Mouse (Mus musculus) stomach, embryonic 14.5 days (tissue): ENCODE data around the gene Nhlrc2. TPM values are rescaled to one million over a fixed set of nuclear protein-coding genes. Genes with fewer than 3 reads are reported as not detected.

Experiments
- ATAC-seq: fragments of 200-750 bp; cut with Nextera tagmentation; 2 replicates; pipeline ENCODE4 v1.8.0; 2017; ENCODE audit warnings: low read depth, moderate TSS enrichment; ENCODE audit not compliant: insufficient number of reproducible peaks, insufficient read depth, low FRiP score
- H3K27ac ChIP-seq: fragments of 300-500 bp; sonication (generic); 2 replicates; pipeline ENCODE4 v1.5.1; 2014; ENCODE audit warnings: mild to moderate bottlenecking, low read length, moderate library complexity, mixed read lengths
- H3K27me3 ChIP-seq: fragments of 300-500 bp; sonication (generic); 2 replicates; pipeline ENCODE4 v1.6.1; 2014; ENCODE audit warnings: low read length, control low read depth, mixed read lengths; ENCODE audit not compliant: control insufficient read depth, insufficient read depth
- H3K36me3 ChIP-seq: fragments of 300-500 bp; sonication (generic); 2 replicates; pipeline ENCODE4 v1.6.1; 2014; ENCODE audit warnings: mild to moderate bottlenecking, control low read depth, low read length, moderate library complexity, mixed read lengths; ENCODE audit not compliant: control insufficient read depth, insufficient read depth
- H3K4me1 ChIP-seq: fragments of 300-500 bp; sonication (generic); 2 replicates; pipeline ENCODE4 v1.6.1; 2014; ENCODE audit warnings: low read length, control low read depth, mixed read lengths; ENCODE audit not compliant: control insufficient read depth, insufficient read depth
- H3K4me2 ChIP-seq: fragments of 300-500 bp; sonication (generic); replicated peaks from 2 replicates; pipeline ENCODE4 v1.6.1; 2014; ENCODE audit warnings: low read depth, low read length, control low read depth
- H3K4me3 ChIP-seq: fragments of 300-500 bp; sonication (generic); 2 replicates; pipeline ENCODE4 v1.5.1; 2014; ENCODE audit warnings: low read depth, low read length, control low read depth
- H3K9ac ChIP-seq: fragments of 300-500 bp; sonication (generic); replicated peaks from 2 replicates; pipeline ENCODE4 v1.6.1; 2014; ENCODE audit warnings: low read depth, mild to moderate bottlenecking, control low read depth, low read length, moderate library complexity, mixed read lengths
- H3K9me3 ChIP-seq: fragments of 300-500 bp; sonication (generic); 2 replicates; pipeline ENCODE4 v1.6.1; 2016; ENCODE audit warnings: low read depth, low read length, control low read depth; ENCODE audit not compliant: control insufficient read depth
- WGBS: fragments of 180-500 bp; shearing (Covaris S2); extraction: QIAGEN DNeasy Blood & Tissue Kit; methylation state at CpG from one replicate; pipeline ENCODE4 v1.1.7; 2014; 5-methylcytosine and 5-hydroxymethylcytosine counted together
- polyA plus RNA-seq: library from polyadenylated mRNA; unstranded; fragments of >200 nt; fragmentation: Nextera tagmentation; extraction: Ambion mirVana; gene quantifications from 2 replicates; pipeline ENCODE4 v1.2.1, GENCODE M21; 2014

Gene Nhlrc2
- polyA plus RNA-seq, 1 experiment from 2014 or later, result 20.9 TPM

- no peak overlapping the region for H3K27ac ChIP-seq
- H3K36me3 ChIP-seq, result no peaks in the 10 kb centered on the region
- H3K4me1 ChIP-seq, result 0 out of 2 replicates have a peak, but pooled peaks cover 9% of the 10 kb centered on the region
- no peak overlapping the region for H3K4me2 ChIP-seq
- WGBS, result 70% methylated on average over 5 of the region's 5 CpGs
- H3K4me3 ChIP-seq, result no peak overlapping the region
- ATAC-seq, result no peak
- no peaks in the 10 kb centered on the region for H3K9me3 ChIP-seq
- H3K9ac ChIP-seq, result no peak overlapping the region
- no peaks in the 10 kb centered on the region for H3K27me3 ChIP-seq
Observed at GRCm38 (mm10) chr19:56614131-56614530, 66.1 kb downstream of the Nhlrc2 start.

- no peaks in the 10 kb centered on the region for H3K9me3 ChIP-seq
- H3K27me3 ChIP-seq, result no peaks in the 10 kb centered on the region
- 0 out of 2 replicates have a peak, but pooled peaks cover 9% of the 10 kb centered on the region for H3K4me1 ChIP-seq
- no peak overlapping the region for H3K4me2 ChIP-seq
- 51% methylated on average over 9 of the region's 9 CpGs for WGBS
- no peaks in the 10 kb centered on the region for H3K36me3 ChIP-seq
- no peak overlapping the region for H3K27ac ChIP-seq
- no peak overlapping the region for H3K4me3 ChIP-seq
- no peak overlapping the region for H3K9ac ChIP-seq
- no peak for ATAC-seq
Observed at GRCm38 (mm10) chr19:56618845-56619244, 70.8 kb downstream of the Nhlrc2 start.

- ATAC-seq, result no peak
- H3K9ac ChIP-seq, result no peak overlapping the region
- H3K27ac ChIP-seq, result no peak overlapping the region
- WGBS, result 61% methylated on average over 4 of the region's 4 CpGs
- 0 out of 2 replicates have a peak, but pooled peaks cover 9% of the 10 kb centered on the region for H3K4me1 ChIP-seq
- H3K4me2 ChIP-seq, result no peak overlapping the region
- H3K4me3 ChIP-seq, result no peak overlapping the region
- H3K27me3 ChIP-seq, result no peaks in the 10 kb centered on the region
- H3K36me3 ChIP-seq, result no peaks in the 10 kb centered on the region
- H3K9me3 ChIP-seq, result no peaks in the 10 kb centered on the region
Observed at GRCm38 (mm10) chr19:56619546-56619945, 71.5 kb downstream of the Nhlrc2 start.

- Histone ChIP-seq H3K4me2 (no peak overlapping the region), H3K9me3 (no peaks in the 10 kb centered on the region), H3K36me3 (no peaks in the 10 kb centered on the region), H3K9ac (no peak overlapping the region), H3K27ac (no peak overlapping the region), H3K4me3 (no peak overlapping the region), H3K27me3 (no peaks in the 10 kb centered on the region), H3K4me1 (0 out of 2 replicates have a peak, but pooled peaks cover 9% of the 10 kb centered on the region)
- no peak for ATAC-seq
- WGBS, result 89% methylated on average over 7 of the region's 7 CpGs
Observed at GRCm38 (mm10) chr19:56621876-56622275, 73.8 kb downstream of the Nhlrc2 start.

- Histone ChIP-seq H3K9me3 (no peaks in the 10 kb centered on the region), H3K27me3 (no peaks in the 10 kb centered on the region), H3K27ac (no peak overlapping the region), H3K4me2 (no peak overlapping the region), H3K36me3 (no peaks in the 10 kb centered on the region), H3K4me1 (peaks cover 7% of the 10 kb centered on the region; the same call in 1 of the 2 replicates), H3K4me3 (no peak overlapping the region), H3K9ac (no peak overlapping the region)
- no peak for ATAC-seq
- 74% methylated on average over 10 of the region's 10 CpGs for WGBS
Observed at GRCm38 (mm10) chr19:56627881-56628472, 79.9 kb downstream of the Nhlrc2 start.

- Histone ChIP-seq H3K27ac (no peak overlapping the region), H3K9me3 (no peaks in the 10 kb centered on the region), H3K36me3 (no peaks in the 10 kb centered on the region), H3K4me1 (peaks cover 7% of the 10 kb centered on the region; the same call in 1 of the 2 replicates), H3K4me3 (no peak overlapping the region), H3K4me2 (no peak overlapping the region), H3K9ac (no peak overlapping the region), H3K27me3 (no peaks in the 10 kb centered on the region)
- no peak for ATAC-seq
- 82% methylated on average over 6 of the region's 6 CpGs for WGBS
Observed at GRCm38 (mm10) chr19:56629647-56630046, 81.6 kb downstream of the Nhlrc2 start.

- WGBS, result 65% methylated on average over 4 of the region's 4 CpGs
- peak overlapping the region; percentile 61; the same call in 1 of the 2 replicates for H3K27ac ChIP-seq
- no peak for ATAC-seq
Observed at GRCm38 (mm10) chr19:56631017-56631416, 83.0 kb downstream of the Nhlrc2 start.

GRCm38 (mm10) chr19:56631451-56631901, 83.4 kb downstream of the Nhlrc2 start:
- Histone ChIP-seq H3K27me3 (no peaks in the 10 kb centered on the region), H3K36me3 (no peaks in the 10 kb centered on the region), H3K4me2 (no peak overlapping the region), H3K9ac (no peak overlapping the region), H3K9me3 (no peaks in the 10 kb centered on the region), H3K4me1 (peaks cover 7% of the 10 kb centered on the region; the same call in 1 of the 2 replicates), H3K27ac (peak overlapping the region; percentile 61; the same call in 1 of the 2 replicates), H3K4me3 (no peak overlapping the region)
- WGBS, result 37% methylated on average over 11 of the region's 11 CpGs
- ATAC-seq, result no peak

More at GRCm38 (mm10) chr19:56631017-56631416, 83.0 kb downstream of the Nhlrc2 start:
- H3K4me3 ChIP-seq, result no peak overlapping the region
- no peaks in the 10 kb centered on the region for H3K36me3 ChIP-seq
- no peak overlapping the region for H3K4me2 ChIP-seq
- H3K9ac ChIP-seq, result no peak overlapping the region
- peaks cover 7% of the 10 kb centered on the region; the same call in 1 of the 2 replicates for H3K4me1 ChIP-seq
- H3K27me3 ChIP-seq, result no peaks in the 10 kb centered on the region
- no peaks in the 10 kb centered on the region for H3K9me3 ChIP-seq
